Mouse (Mus musculus): ENCODE data around the gene Lkaaear1.

The Lkaaear1 gene

GRCm38 (mm10) chr2:181698241-181698640 is at the start of gene Lkaaear1:
Lkaaear1 (minus strand) TSS chr2:181698442.
- DNase-seq (ENCODE audit: low spot score in 2 of 2): no peak

DNA sequence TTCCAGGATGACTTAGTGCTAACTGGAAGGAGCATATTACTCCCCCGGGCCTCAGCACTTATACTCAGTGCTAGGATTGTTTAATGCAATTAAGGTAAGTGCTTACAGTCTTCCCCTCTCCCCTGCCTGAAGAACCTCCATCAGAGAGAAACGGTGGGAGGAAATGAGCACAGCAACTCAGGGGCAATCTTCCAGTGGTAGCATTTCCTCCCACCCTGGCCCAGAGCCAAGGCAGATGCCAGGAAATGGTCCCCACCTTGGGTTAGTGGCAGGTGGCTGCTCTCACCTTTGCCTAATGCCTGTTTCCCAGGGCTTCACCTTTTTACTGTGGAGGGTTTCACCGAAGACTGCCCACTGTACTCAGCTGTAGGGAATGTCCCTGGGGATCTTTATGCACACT is 31.8 kb upstream of the Lkaaear1 start:
- DNase-seq (ENCODE audit: low spot score in 2 of 2): no peak

DNA sequence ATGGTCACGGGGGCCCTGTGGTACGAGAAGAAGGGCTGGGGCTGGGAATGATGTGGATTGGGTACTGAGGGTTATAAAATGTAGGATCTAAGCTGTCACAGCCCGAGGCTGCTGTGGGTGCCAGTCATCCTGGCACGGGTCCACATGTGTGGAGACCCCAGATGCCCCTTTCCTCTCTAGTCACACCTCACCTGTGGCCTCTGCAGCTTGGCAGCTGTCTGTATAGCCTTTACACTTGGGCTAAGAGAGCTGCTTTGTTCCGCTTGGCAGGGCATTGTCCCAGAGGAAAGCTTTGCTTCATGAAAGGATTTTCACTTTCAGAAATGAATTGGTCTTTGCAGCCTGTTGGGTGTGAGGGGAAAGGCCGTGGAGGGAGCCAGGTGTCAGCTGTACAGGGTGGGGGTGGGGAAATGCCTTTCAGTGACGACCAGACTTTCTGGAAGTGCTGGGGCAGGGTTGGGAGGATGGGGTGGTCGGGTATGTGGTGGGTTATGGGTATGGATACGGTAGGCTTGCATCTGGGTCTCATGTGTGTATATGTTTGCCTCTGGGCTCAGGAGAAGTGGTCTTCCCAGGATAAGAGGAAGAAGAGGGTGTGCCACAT is 29.5 kb upstream of the Lkaaear1 start:
- DNase-seq (ENCODE audit: low spot score in 2 of 2): no peak

- DNase-seq (ENCODE audit: low spot score in 2 of 2): no peak
These were observed 24.0 kb upstream of the Lkaaear1 start for GRCm38 (mm10) chr2:181722213-181722612.

- DNase-seq (ENCODE audit: low spot score in 2 of 2): no peak
These were observed 23.0 kb upstream of the Lkaaear1 start for GRCm38 (mm10) chr2:181721200-181721599.

DNA sequence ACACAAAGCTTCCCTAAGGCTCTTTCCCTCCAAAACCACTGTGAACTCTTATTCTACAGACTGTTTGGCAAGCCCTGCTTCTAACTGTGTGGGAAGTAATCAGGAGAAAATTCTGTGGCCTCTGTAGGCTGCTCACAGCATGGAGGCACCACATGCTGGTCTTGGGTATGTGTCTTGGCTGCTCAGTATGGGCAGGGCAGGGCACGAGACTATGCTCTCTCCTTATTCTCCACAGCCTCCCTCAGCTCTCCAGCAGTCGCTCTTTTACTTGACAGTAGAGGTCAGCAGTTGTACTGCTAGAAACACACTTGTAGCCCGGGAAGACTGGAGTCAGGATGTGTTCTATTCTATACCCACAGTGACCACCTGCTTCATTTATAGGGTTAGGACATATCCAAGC is 21.8 kb upstream of the Lkaaear1 start:
- DNase-seq (ENCODE audit: low spot score in 2 of 2): no peak

DNA sequence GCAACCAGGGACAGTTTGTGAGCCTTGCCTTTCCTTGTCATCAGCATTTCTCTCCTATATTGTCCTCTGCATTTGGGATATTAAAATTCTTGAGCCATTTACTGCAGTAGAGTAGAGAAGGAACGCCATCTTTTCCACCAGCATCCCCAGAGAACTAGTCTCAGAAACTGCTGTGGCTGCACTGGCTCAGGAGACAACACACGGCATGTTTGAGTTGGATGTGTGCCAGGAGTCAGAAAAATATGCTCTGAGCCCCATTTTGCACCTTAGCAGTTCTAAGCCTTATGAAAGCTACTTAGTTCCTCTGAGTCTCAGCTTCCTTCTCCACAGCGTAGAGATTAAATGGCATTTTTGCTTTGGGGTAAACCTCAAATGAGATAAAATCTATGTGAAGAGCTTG is 18.7 kb upstream of the Lkaaear1 start:
- DNase-seq (ENCODE audit: low spot score in 2 of 2): no peak

- DNase-seq (ENCODE audit: low spot score in 2 of 2): no peak
These were observed 17.1 kb upstream of the Lkaaear1 start for GRCm38 (mm10) chr2:181715382-181715781.

- DNase-seq (ENCODE audit: low spot score in 2 of 2): peak in 1 of 2 experiments; percentile 74
These were observed 16.7 kb upstream of the Lkaaear1 start, which contains the start of gene Oprl1 for GRCm38 (mm10) chr2:181714903-181715326. Oprl1 (plus strand) TSS chr2:181715016.

DNA sequence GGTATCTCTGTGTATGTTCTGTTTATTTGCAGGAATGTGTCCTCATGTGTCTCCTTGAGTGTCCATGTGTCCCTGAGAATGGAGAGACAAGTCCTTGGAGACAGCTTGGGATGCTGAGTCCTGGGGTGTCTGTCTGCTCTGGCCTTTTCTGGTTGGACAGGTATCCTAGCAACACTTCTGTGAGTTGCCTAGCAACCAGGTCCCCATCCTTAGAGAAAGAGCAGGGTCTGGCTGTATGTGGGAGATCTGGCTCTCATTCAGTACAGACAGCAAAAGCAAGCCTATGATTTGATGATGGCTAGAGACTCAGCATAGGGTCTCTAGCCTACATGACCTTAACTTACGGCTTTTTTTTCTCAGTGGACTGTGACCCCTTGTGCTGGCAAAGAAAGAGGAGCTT is 15.5 kb upstream of the Lkaaear1 start:
- DNase-seq (ENCODE audit: low spot score in 2 of 2): peak; percentile 70 to 73

DNA sequence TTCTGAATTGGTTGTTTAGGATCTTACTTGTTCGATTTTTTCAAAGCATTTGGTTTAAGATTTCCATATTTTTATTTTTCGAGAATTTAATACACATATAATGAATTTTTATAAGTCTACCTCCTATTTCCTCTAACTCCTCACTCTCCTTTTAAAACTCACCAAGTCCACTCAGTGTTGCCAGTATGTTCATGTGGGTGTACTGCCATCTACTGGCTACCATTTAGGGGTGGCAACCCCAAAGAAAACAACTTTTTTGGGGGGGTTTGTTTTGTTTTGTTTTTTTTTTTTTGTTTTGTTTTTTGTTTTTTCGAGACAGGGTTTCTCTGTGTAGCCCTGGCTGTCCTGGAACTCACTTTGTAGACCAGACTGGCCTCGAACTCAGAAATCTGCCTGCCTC is 8.4 kb upstream of the Lkaaear1 start:
- no peak for DNase-seq (ENCODE audit: low spot score in 2 of 2)

DNA sequence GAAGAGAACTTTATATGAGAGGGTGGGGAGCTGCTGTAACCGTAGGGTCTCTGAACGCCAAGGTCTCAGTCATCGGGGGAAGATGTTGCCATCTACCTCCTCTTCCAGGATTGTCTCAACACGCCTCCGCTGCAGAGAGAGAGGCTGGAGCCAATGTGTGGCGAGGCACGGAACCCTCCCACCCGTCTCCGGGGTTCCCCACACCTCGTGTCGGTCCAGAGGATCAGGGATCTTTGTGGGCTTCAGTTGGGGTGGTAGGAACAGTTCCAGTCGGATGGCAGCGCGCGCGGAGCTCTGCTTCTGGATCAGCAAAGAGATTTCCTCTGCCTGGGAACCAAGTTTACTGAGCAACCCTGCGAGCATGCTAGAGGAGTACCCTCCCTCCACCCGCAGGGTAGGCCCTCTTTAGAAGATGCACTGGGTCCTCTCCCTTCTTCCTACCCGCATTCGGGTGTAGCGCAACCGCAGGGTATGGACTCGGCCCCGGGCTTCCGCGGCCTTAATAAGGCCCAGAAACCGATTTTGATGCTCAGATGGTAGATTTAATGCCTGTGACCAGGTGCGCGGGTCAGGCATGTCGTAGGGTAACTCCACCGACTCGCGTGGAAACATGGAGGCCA is 1.3 kb downstream of the Lkaaear1 start:
- no peak for DNase-seq (ENCODE audit: low spot score in 2 of 2)

- DNase-seq (ENCODE audit: low spot score in 2 of 2): no peak
These were observed 2.5 kb downstream of the Lkaaear1 start for GRCm38 (mm10) chr2:181695776-181696175.

- DNase-seq (ENCODE audit: low spot score in 2 of 2): no peak
These were observed 3.7 kb downstream of the Lkaaear1 start for GRCm38 (mm10) chr2:181694581-181694980.

DNA sequence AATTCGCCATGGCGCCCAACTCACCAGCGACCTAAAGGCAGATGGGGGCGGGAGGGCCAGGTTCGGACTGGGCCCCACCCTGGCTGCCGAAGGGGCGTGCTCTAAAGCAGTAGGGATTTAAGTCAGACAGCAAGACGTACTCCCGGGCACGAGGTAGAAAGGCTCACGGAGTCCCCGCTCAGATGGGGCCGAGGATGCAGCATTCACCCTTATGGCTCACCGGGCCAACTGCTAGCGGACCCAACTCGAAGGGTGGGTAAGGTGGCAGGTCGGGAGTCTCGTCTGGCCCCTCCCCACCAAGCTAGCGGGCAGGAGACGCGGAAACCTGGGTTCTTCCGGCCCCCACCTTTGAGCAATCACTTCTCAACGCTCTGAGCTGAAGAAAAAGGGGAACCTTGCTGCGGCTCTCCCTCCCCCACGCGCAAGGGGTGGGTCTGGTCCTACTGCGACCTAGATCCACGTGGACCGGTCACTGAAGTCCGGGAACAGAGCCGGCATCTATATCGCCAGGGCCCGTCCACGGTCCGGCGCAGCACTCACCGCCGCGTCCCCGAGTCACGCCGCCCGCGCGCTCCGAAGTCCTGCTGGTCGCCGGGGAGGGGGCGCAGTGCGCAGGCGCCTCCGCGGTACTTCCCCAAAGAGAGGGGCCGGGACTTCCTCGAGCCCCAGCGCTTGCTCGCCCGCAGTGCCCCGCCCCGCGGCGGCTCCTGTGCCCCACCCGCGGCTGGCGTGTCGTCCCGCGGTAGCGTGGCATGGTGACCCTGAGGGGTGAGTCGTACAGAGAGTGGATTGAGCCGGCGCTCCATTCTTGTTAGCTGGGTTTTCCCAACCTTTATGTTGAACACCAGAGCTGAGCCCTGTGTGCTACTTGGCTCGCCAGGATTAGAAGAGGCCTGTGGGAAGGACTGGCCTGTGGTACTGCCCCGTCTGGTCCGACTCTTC is 4.6 kb downstream of the Lkaaear1 start, which contains the start of gene Rgs19:
Rgs19 (minus strand) TSS at position 639 of the 942 bp plus-strand sequence.
- DNase-seq (ENCODE audit: low spot score in 2 of 2): peak in 1 of 2 experiments; percentile 75

DNA sequence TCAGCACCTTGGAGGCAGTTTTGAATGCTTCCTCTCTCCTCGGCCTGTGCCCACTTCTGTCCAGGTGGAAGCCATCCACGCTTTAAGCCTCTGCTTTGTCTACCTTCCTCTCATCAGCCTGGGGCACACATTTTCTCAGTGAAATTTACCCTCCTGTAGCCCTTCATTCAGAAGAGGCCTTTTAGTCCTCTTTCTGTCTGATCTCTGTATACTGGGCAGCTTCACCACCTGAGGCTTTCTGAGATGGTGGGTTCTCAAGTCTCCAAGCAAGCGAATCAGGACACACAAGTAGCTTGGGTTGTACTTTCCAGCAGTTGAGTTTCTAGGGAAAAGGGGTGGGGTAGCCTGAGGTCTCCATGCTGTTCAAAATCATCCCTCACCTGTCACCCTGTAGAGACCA is 5.9 kb downstream of the Lkaaear1 start:
- no peak for DNase-seq (ENCODE audit: low spot score in 2 of 2)

DNA sequence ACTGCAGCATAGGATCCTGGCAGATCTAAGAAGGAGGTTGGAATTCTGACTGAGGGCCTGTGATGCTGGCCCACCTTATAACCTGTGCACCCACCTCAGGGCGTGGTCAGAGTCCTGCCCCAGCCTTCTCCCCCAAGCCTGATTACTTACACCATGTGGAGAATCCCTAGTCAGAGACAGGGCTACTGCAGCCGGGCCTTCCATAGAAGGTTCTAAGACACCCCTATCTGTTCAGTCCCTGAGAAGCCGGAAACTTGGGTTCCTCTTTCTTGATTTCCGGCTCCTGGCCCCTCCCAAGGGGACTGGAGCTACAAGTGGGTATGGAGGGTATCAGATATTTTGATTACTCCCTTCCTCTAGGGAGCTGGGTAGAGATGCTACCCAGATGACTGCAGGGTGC is 6.7 kb downstream of the Lkaaear1 start:
- no peak for DNase-seq (ENCODE audit: low spot score in 2 of 2)

DNA sequence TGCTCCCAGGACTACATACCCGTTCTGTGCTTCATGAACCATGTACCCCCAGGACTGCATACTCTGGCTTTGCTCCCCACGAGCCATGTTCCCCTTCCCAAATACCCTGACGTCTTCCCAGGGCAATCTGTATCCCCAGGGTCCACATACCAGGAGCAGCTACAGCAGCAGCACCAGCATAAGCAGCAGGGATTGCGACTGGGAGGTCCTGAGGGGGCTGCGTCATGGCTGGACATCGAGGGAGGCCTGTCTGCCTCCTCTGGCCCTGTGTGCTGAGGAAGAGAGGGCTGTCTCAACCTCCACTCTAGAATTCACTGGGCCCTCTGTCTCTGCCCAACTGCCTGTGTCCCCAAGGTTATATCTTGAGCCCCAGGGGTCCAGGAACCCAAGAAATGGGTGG is 7.2 kb downstream of the Lkaaear1 start:
- no peak for DNase-seq (ENCODE audit: low spot score in 2 of 2)

DNA sequence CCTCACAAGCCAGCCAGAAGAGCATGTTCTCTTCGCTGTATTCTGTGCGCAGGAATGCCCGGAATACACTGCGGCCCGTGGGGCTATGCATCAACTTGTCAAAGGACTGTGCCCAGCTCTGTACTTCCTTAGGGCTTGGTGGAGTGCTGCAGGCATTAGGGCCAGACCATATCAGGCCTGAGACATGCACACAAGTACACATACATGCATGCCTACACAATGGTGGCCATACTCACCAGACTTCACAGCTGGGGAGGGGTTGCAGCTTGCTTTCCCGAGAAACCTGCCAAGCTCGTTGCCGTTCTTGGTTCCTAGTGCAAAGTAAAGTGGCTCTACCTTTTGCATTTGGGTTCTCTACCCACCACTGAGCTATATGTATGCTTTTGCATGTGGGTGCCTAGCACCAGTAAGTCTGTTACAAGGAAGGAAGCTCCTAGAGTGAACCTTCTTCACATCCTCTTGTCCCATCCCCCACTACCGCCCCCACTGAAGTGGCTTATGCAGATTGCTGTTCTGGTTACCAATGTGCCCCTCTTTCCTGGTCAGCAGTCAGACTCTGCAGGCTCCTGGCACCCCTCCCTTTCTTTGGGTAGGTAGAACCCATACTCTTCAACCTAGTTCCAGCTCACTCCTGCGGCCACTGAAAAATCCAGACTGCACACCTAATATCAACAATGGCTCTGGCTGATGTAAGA is 8.6 kb downstream of the Lkaaear1 start:
- DNase-seq (ENCODE audit: low spot score in 2 of 2): no peak

GRCm38 (mm10) chr2:181687586-181687985 is 10.7 kb downstream of the Lkaaear1 start:
- no peak for DNase-seq (ENCODE audit: low spot score in 2 of 2)

- no peak for DNase-seq (ENCODE audit: low spot score in 2 of 2)
These were observed 12.6 kb downstream of the Lkaaear1 start for GRCm38 (mm10) chr2:181685686-181686085.

DNA sequence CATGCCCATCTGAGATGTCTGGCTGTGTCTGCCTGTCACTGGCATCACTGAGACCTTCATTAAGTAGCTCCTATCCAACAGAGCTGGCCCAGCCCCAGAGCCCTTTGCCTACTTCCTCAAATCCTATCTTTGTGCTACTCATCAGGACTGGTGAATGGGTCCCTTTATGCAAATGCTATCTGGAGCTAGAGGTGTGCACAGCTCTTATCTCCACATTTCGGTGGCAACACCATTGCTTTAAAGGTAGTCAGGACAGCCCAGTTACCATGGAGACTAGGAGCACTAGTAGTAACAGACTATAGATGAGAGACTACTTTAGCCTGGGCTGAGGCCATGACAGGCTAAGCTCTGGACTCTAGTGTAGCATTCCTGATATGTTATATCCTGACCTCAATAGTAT is 13.5 kb downstream of the Lkaaear1 start:
- no peak for DNase-seq (ENCODE audit: low spot score in 2 of 2)
